In the genomic region with DNA sequence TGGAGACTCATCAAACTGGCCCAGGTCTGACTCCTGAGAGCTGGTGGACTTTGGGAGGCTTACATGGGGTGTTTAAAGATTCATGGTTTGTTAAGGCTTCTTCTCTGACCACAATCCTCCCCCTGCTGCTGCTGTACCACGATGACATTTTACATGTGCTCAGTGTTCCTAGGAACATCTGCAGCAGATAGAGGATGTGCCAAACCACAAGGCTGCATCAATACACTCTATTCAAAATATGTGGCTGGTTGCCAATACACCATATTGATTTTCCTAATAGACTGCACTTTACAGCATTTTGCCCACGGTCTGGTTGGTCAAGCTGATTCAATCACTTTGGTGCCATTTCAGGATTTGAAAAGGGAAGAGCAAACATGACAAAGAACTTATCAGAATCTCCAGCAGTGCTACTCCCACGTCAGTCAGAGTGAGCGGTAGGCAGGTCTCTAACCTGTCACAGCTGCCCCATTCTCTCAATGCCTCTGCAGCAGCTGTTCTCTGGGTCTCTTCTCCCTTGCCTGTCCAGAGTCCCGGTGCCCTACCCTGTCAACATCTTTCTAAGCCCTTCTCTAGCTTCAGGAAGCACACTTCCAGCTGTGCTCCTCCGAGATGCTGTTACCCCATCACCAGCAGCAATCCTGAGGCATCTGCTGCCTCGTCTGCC, we compare ENCODE assay signal across 1 mouse cellular context.
TF ChIP-seq lines count a peak whose summit lies in the region.

No protein-coding gene starts in this region.

TF ChIP-seq in CH12.LX, 34 proteins besides CTCF, POLR2A, EP300 and RAD21:
- TF ChIP-seq MAFK (IDR thresholded peaks at IDR 0.05; ENCODE audit: insufficient replicate concordance, low read length) (peak; percentile 64; the same call in 1 of the 2 replicates), JUN (IDR thresholded peaks at IDR 0.05; ENCODE audit: insufficient read depth, low read depth, low read length) (no peak), IRF4 (IDR thresholded peaks at IDR 0.05; ENCODE audit: low read depth, low read length) (no peak), SMC3 (IDR thresholded peaks at IDR 0.05; ENCODE audit: low read depth, low read length) (peak; percentile 9; the same call in 1 of the 2 replicates), MYC (IDR thresholded peaks at IDR 0.05; ENCODE audit: low read depth, low read length) (peak; percentile 74; the same call in 1 of the 2 replicates), PAX5 (IDR thresholded peaks at IDR 0.05; ENCODE audit: low read length) (no peak), GABPA (IDR thresholded peaks at IDR 0.05; ENCODE audit: insufficient replicate concordance, low read depth, low read length) (no peak), USF2 (conservative IDR thresholded peaks at IDR 0.05; ENCODE audit: low read depth, low read length) (no peak), TCF12 (IDR thresholded peaks at IDR 0.05; ENCODE audit: low read depth, low read length) (peak; percentile 52; the same call in 1 of the 2 replicates), USF1 (IDR thresholded peaks at IDR 0.05; ENCODE audit: low read depth, low read length) (no peak), CHD1 (IDR thresholded peaks at IDR 0.05; ENCODE audit: low read depth, low read length) (no peak), BHLHE40 (IDR thresholded peaks at IDR 0.05; ENCODE audit: low read depth, low read length) (peak; percentile 35; the same call in 1 of the 2 replicates), MXI1 (IDR thresholded peaks at IDR 0.05; ENCODE audit: low read depth, low read length) (peak; percentile 51; the same call in 1 of the 2 replicates), ZC3H11A (IDR thresholded peaks at IDR 0.05; ENCODE audit: low read depth, low read length) (no peak), CHD2 (IDR thresholded peaks at IDR 0.05; ENCODE audit: low read length) (no peak), MAZ (IDR thresholded peaks at IDR 0.05; ENCODE audit: low read depth, low read length) (no peak), NELFE (IDR thresholded peaks at IDR 0.05; ENCODE audit: low read depth, low read length) (no peak), ETS1 (conservative IDR thresholded peaks at IDR 0.05; ENCODE audit: low read depth, low read length) (peak; percentile 49; the same call in 1 of the 2 replicates), ZNF384 (IDR thresholded peaks at IDR 0.05; ENCODE audit: low read depth, low read length) (no peak), MAX (IDR thresholded peaks at IDR 0.05; ENCODE audit: low read length) (peak; percentile 75; the same call in 1 of the 2 replicates), SIN3A (IDR thresholded peaks at IDR 0.05; ENCODE audit: low read length) (0 out of 2 replicates have a peak, but pooled peaks have one; percentile 46)
